Mouse (Mus musculus) liver, embryonic 15.5 days (tissue): ENCODE measurements around the gene Lrp2. TPM values are rescaled to one million over a fixed set of nuclear protein-coding genes. Genes with fewer than 3 reads are reported as not detected.

Source experiments
- ATAC-seq: fragments of 200-750 bp; cut with Nextera tagmentation; 2 replicates; pipeline ENCODE4 v1.8.0; 2017; ENCODE audit warnings: moderate number of reproducible peaks, mild to moderate bottlenecking, moderate library complexity; ENCODE audit not compliant: insufficient read depth
- H3K27ac ChIP-seq: fragments of 300-500 bp; sonication (generic); replicated peaks from 2 replicates; pipeline ENCODE4 v1.5.1; 2015; ENCODE audit warnings: mild to moderate bottlenecking, inconsistent platforms
- H3K27me3 ChIP-seq: fragments of 300-500 bp; sonication (generic); 2 replicates; pipeline ENCODE4 v1.6.1; 2015; ENCODE audit warnings: mild to moderate bottlenecking, inconsistent platforms
- H3K36me3 ChIP-seq: fragments of 300-500 bp; sonication (generic); replicated peaks from 2 replicates; pipeline ENCODE4 v1.6.1; 2015; ENCODE audit warnings: moderate library complexity, mild to moderate bottlenecking, inconsistent platforms
- H3K4me1 ChIP-seq: fragments of 300-500 bp; sonication (generic); replicated peaks from 2 replicates; pipeline ENCODE4 v1.6.1; 2015; ENCODE audit warnings: inconsistent platforms
- H3K4me2 ChIP-seq: fragments of 300-500 bp; sonication (generic); 2 replicates; pipeline ENCODE4 v1.6.1; 2015; ENCODE audit warnings: moderate library complexity, mild to moderate bottlenecking, inconsistent platforms
- H3K4me3 ChIP-seq: fragments of 300-500 bp; sonication (generic); replicated peaks from 2 replicates; pipeline ENCODE4 v1.5.1; 2015; ENCODE audit warnings: mild to moderate bottlenecking, inconsistent platforms
- H3K9ac ChIP-seq: fragments of 300-500 bp; sonication (generic); 2 replicates; pipeline ENCODE4 v1.6.1; 2015; ENCODE audit warnings: moderate library complexity, mild to moderate bottlenecking, inconsistent platforms
- H3K9me3 ChIP-seq: fragments of 300-500 bp; sonication (generic); replicated peaks from 2 replicates; pipeline ENCODE4 v1.6.1; 2016; ENCODE audit warnings: inconsistent platforms
- WGBS: fragments of 180-500 bp; shearing (Covaris S2); methylation state at CpG from one replicate; pipeline ENCODE4 v1.1.7; 2015; ENCODE audit warnings: mixed read lengths; ENCODE audit not compliant: insufficient replicate concordance; 5-methylcytosine and 5-hydroxymethylcytosine counted together
- polyA plus RNA-seq: library from polyadenylated mRNA; unstranded; fragments of >200 nt; fragmentation: Nextera tagmentation; extraction: Ambion mirVana; gene quantifications from 2 replicates; pipeline ENCODE4 v1.2.1, GENCODE M21; 2015

Gene Lrp2
- polyA plus RNA-seq, 1 experiment from 2014 or later, result 0.12 TPM

GRCm38 (mm10) chr2:69401891-69402290 is 184.0 kb downstream of the Lrp2 start:
- no peaks in the 10 kb centered on the region for H3K36me3 ChIP-seq
- no peak for ATAC-seq
- no peak overlapping the region for H3K27ac ChIP-seq
- WGBS, result 67% methylated on average over 6 of the region's 6 CpGs
- H3K9ac ChIP-seq, result no peak overlapping the region
- H3K4me3 ChIP-seq, result no peak overlapping the region
- H3K4me2 ChIP-seq, result no peak overlapping the region
- no peaks in the 10 kb centered on the region; the same call in 1 of the 2 replicates for H3K4me1 ChIP-seq
- no peaks in the 10 kb centered on the region for H3K9me3 ChIP-seq
- no peaks in the 10 kb centered on the region for H3K27me3 ChIP-seq

GRCm38 (mm10) chr2:69400866-69401604 is 184.8 kb downstream of the Lrp2 start:
- H3K4me3 ChIP-seq, result no peak overlapping the region
- ATAC-seq, result no peak
- H3K27ac ChIP-seq, result no peak overlapping the region
- no peaks in the 10 kb centered on the region for H3K36me3 ChIP-seq
- H3K9me3 ChIP-seq, result no peaks in the 10 kb centered on the region
- H3K4me1 ChIP-seq, result no peaks in the 10 kb centered on the region; the same call in 1 of the 2 replicates
- no peaks in the 10 kb centered on the region for H3K27me3 ChIP-seq
- no peak overlapping the region for H3K4me2 ChIP-seq
- 56% methylated on average over 7 of the region's 7 CpGs for WGBS
- no peak overlapping the region for H3K9ac ChIP-seq

GRCm38 (mm10) chr2:69396760-69397435 is 189.0 kb downstream of the Lrp2 start:
- no peaks in the 10 kb centered on the region for H3K27me3 ChIP-seq
- H3K27ac ChIP-seq, result no peak overlapping the region
- H3K4me1 ChIP-seq, result no peaks in the 10 kb centered on the region
- 73% methylated on average over 12 of the region's 12 CpGs for WGBS
- no peaks in the 10 kb centered on the region for H3K36me3 ChIP-seq
- no peak for ATAC-seq
- no peak overlapping the region for H3K4me2 ChIP-seq
- H3K4me3 ChIP-seq, result no peak overlapping the region
- H3K9ac ChIP-seq, result no peak overlapping the region
- no peaks in the 10 kb centered on the region for H3K9me3 ChIP-seq

- Histone ChIP-seq H3K4me1 (no peaks in the 10 kb centered on the region), H3K4me2 (no peak overlapping the region), H3K27ac (no peak overlapping the region), H3K9ac (no peak overlapping the region), H3K9me3 (no peaks in the 10 kb centered on the region), H3K27me3 (no peaks in the 10 kb centered on the region), H3K36me3 (no peaks in the 10 kb centered on the region), H3K4me3 (no peak overlapping the region)
- WGBS, result 56% methylated on average over 9 of the region's 9 CpGs
- ATAC-seq, result no peak
These were observed 190.1 kb downstream of the Lrp2 start for GRCm38 (mm10) chr2:69395597-69396248.

GRCm38 (mm10) chr2:69393947-69394346 is 191.9 kb downstream of the Lrp2 start:
- no peak overlapping the region for H3K4me2 ChIP-seq
- H3K4me3 ChIP-seq, result no peak overlapping the region
- ATAC-seq, result no peak
- no peaks in the 10 kb centered on the region for H3K9me3 ChIP-seq
- WGBS, result 51% methylated on average over 2 of the region's 2 CpGs
- no peaks in the 10 kb centered on the region for H3K36me3 ChIP-seq
- H3K4me1 ChIP-seq, result no peaks in the 10 kb centered on the region
- no peak overlapping the region for H3K27ac ChIP-seq
- H3K27me3 ChIP-seq, result no peaks in the 10 kb centered on the region
- H3K9ac ChIP-seq, result no peak overlapping the region

GRCm38 (mm10) chr2:69386118-69386871 is 199.6 kb downstream of the Lrp2 start:
- peak; percentile 93 for ATAC-seq
- Histone ChIP-seq H3K27me3 (no peaks in the 10 kb centered on the region), H3K4me3 (no peak overlapping the region), H3K4me1 (0 out of 2 replicates have a peak, but pooled peaks cover 2% of the 10 kb centered on the region), H3K36me3 (no peaks in the 10 kb centered on the region), H3K27ac (peak overlapping the region; percentile 61), H3K4me2 (no peak overlapping the region), H3K9ac (no peak overlapping the region), H3K9me3 (no peaks in the 10 kb centered on the region)
- 37% methylated on average over 3 of the region's 3 CpGs for WGBS

- H3K4me3 ChIP-seq, result no peak overlapping the region
- peaks cover 5% of the 10 kb centered on the region; the same call in 1 of the 2 replicates for H3K4me1 ChIP-seq
- no peak for ATAC-seq
- no peaks in the 10 kb centered on the region for H3K9me3 ChIP-seq
- no peaks in the 10 kb centered on the region for H3K36me3 ChIP-seq
- no peak overlapping the region for H3K9ac ChIP-seq
- no peak overlapping the region for H3K4me2 ChIP-seq
- no peaks in the 10 kb centered on the region for H3K27me3 ChIP-seq
- H3K27ac ChIP-seq, result no peak overlapping the region
- WGBS, result 24% methylated on average over 5 of the region's 5 CpGs
These were observed 203.0 kb downstream of the Lrp2 start for GRCm38 (mm10) chr2:69382838-69383237.

GRCm38 (mm10) chr2:69381740-69382139 is 204.1 kb downstream of the Lrp2 start:
- Histone ChIP-seq H3K9ac (no peak overlapping the region), H3K4me2 (no peak overlapping the region), H3K27me3 (no peaks in the 10 kb centered on the region), H3K4me3 (no peak overlapping the region), H3K4me1 (peaks cover 4% of the 10 kb centered on the region; the same call in 1 of the 2 replicates), H3K9me3 (no peaks in the 10 kb centered on the region), H3K27ac (no peak overlapping the region), H3K36me3 (no peaks in the 10 kb centered on the region)
- no peak for ATAC-seq
- 19% methylated on average over 8 of the region's 8 CpGs for WGBS

GRCm38 (mm10) chr2:69380281-69380680 is 205.6 kb downstream of the Lrp2 start, which contains the start of gene Dhrs9:
Gene Dhrs9, plus strand, starts transcription at chr2:69380445.
- H3K4me2 ChIP-seq, result 0 out of 2 replicates have a peak within 1 kb of the TSS, but pooled peaks have one; percentile 6
- no peaks in the 10 kb centered on the region for H3K27me3 ChIP-seq
- WGBS, result 12% methylated on average over 13 of the region's 13 CpGs
- no peak within 1 kb of the TSS for H3K27ac ChIP-seq
- H3K4me3 ChIP-seq, result no peak within 1 kb of the TSS
- no peaks in the 10 kb centered on the region for H3K36me3 ChIP-seq
- ATAC-seq, result peak; percentile 49; the same call in 1 of the 2 replicates
- no peak within 1 kb of the TSS for H3K9ac ChIP-seq
- H3K9me3 ChIP-seq, result no peaks in the 10 kb centered on the region
- peaks cover 4% of the 10 kb centered on the region; the same call in 1 of the 2 replicates for H3K4me1 ChIP-seq

GRCm38 (mm10) chr2:69379801-69380200 is 206.1 kb downstream of the Lrp2 start:
- WGBS, result 31% methylated on average over 1 of the region's 1 CpGs
- H3K9ac ChIP-seq, result no peak overlapping the region
- H3K36me3 ChIP-seq, result no peaks in the 10 kb centered on the region
- no peaks in the 10 kb centered on the region for H3K27me3 ChIP-seq
- no peak overlapping the region for H3K4me3 ChIP-seq
- no peak overlapping the region for H3K27ac ChIP-seq
- ATAC-seq, result no peak
- H3K4me1 ChIP-seq, result peaks cover 4% of the 10 kb centered on the region; the same call in 1 of the 2 replicates
- no peak overlapping the region for H3K4me2 ChIP-seq
- no peaks in the 10 kb centered on the region for H3K9me3 ChIP-seq
